Mouse (Mus musculus) midbrain, postnatal 0 days (tissue): ENCODE data around the gene Snx14. TPM values are rescaled to one million over a fixed set of nuclear protein-coding genes. Genes with fewer than 3 reads are reported as not detected.

Experiments used
- ATAC-seq: fragments of 200-750 bp; cut with Nextera tagmentation; 2 replicates; pipeline ENCODE4 v1.8.0; 2017; ENCODE audit warnings: moderate number of reproducible peaks, mild to moderate bottlenecking, moderate TSS enrichment, moderate library complexity; ENCODE audit not compliant: low FRiP score
- DNase-seq: peaks from one replicate; pipeline ENCODE4 v3.0.0-alpha.2; 2015; ENCODE audit warnings: low spot score
- H3K27ac ChIP-seq: fragments of 300-500 bp; sonication (generic); 2 replicates; pipeline ENCODE4 v1.5.1; 2014; ENCODE audit warnings: low read depth, mild to moderate bottlenecking, low read length, mixed read lengths
- H3K27me3 ChIP-seq: fragments of 300-500 bp; sonication (generic); 2 replicates; pipeline ENCODE4 v1.6.1; 2014; ENCODE audit warnings: low read length, control low read depth, mixed read lengths; ENCODE audit not compliant: insufficient read depth
- H3K36me3 ChIP-seq: fragments of 300-500 bp; sonication (generic); 2 replicates; pipeline ENCODE4 v1.6.1; 2014; ENCODE audit warnings: low read length, control low read depth, mixed read lengths; ENCODE audit not compliant: insufficient read depth
- H3K4me1 ChIP-seq: fragments of 300-500 bp; sonication (generic); 2 replicates; pipeline ENCODE4 v1.6.1; 2014; ENCODE audit warnings: mild to moderate bottlenecking, control low read depth, antibody characterized with exemption, low read length, mixed read lengths; ENCODE audit not compliant: insufficient read depth
- H3K4me2 ChIP-seq: fragments of 300-500 bp; sonication (generic); 2 replicates; pipeline ENCODE4 v1.6.1; 2014; ENCODE audit warnings: low read depth, mild to moderate bottlenecking, low read length, mixed read lengths; ENCODE audit not compliant: poor library complexity, severe bottlenecking
- H3K4me3 ChIP-seq: fragments of 300-500 bp; sonication (generic); 2 replicates; pipeline ENCODE4 v1.5.1; 2014; ENCODE audit warnings: low read depth, mild to moderate bottlenecking, low read length, moderate library complexity
- H3K9ac ChIP-seq: fragments of 300-500 bp; sonication (generic); replicated peaks from 2 replicates; pipeline ENCODE4 v1.6.1; 2014; ENCODE audit warnings: mild to moderate bottlenecking, low read length, moderate library complexity, mixed read lengths; ENCODE audit not compliant: poor library complexity, severe bottlenecking
- H3K9me3 ChIP-seq: fragments of 300-500 bp; sonication (generic); 2 replicates; pipeline ENCODE4 v1.6.1; 2016; ENCODE audit warnings: low read length, control low read depth
- CTCF ChIP-seq: IDR thresholded peaks from 2 replicates; pipeline ENCODE4 v1.5.1; 2016; ENCODE audit warnings: antibody characterized with exemption, mild to moderate bottlenecking
- WGBS: fragments of 180-500 bp; shearing (Covaris S2); extraction: QIAGEN DNeasy Blood & Tissue Kit; methylation state at CpG from one replicate; pipeline ENCODE4 v1.1.7; 2014; 5-methylcytosine and 5-hydroxymethylcytosine counted together
- polyA plus RNA-seq: library from polyadenylated mRNA; unstranded; fragments of >200 nt; fragmentation: Nextera tagmentation; extraction: Ambion mirVana; gene quantifications from 2 replicates; pipeline ENCODE4 v1.2.1, GENCODE M21; 2015
- total RNA-seq: library from RNA; depleted of rRNA; stranded (reverse); fragments of >200 nt; gene quantifications from 2 replicates; pipeline ENCODE4 v1.2.3, GENCODE M21; 2014

The Snx14 gene
- total and polyA plus RNA-seq, 2 experiments from 2014 or later = 28.6 to 43.0 TPM

GRCm38 (mm10) chr9:88380076-88380475, 58.7 kb downstream of the Snx14 start:
- 81% methylated on average over 7 of the region's 7 CpGs for WGBS
- Histone ChIP-seq H3K4me3 (no peak overlapping the region), H3K27me3 (no peaks in the 10 kb centered on the region)

GRCm38 (mm10) chr9:88379057-88379456, 59.7 kb downstream of the Snx14 start:
- Histone ChIP-seq H3K9me3 (no peaks in the 10 kb centered on the region), H3K36me3 (peaks cover 33% of the 10 kb centered on the region), H3K4me2 (no peak overlapping the region), H3K27ac (no peak overlapping the region), H3K27me3 (no peaks in the 10 kb centered on the region), H3K4me3 (no peak overlapping the region), H3K9ac (no peak overlapping the region), H3K4me1 (no peaks in the 10 kb centered on the region)
- no peak for TF ChIP-seq CTCF
- ATAC-seq (no peak), DNase-seq (no peak)
- WGBS = 77% methylated on average over 3 of the region's 3 CpGs

More at GRCm38 (mm10) chr9:88380076-88380475, 58.7 kb downstream of the Snx14 start:
- TF ChIP-seq CTCF = no peak
- H3K9me3 ChIP-seq = no peaks in the 10 kb centered on the region
- no peak overlapping the region for H3K27ac ChIP-seq
- H3K9ac ChIP-seq = no peak overlapping the region
- H3K4me2 ChIP-seq = no peak overlapping the region
- H3K4me1 ChIP-seq = no peaks in the 10 kb centered on the region
- ATAC-seq (no peak), DNase-seq (no peak)
- H3K36me3 ChIP-seq = peaks cover 30% of the 10 kb centered on the region

- Histone ChIP-seq H3K27ac (no peak overlapping the region), H3K36me3 (peaks cover 26% of the 10 kb centered on the region), H3K9me3 (no peaks in the 10 kb centered on the region), H3K4me2 (no peak overlapping the region), H3K9ac (no peak overlapping the region), H3K4me3 (no peak overlapping the region), H3K4me1 (no peaks in the 10 kb centered on the region), H3K27me3 (no peaks in the 10 kb centered on the region)
- DNase-seq = no peak
- TF ChIP-seq CTCF = no peak
- 75% methylated on average over 5 of the region's 5 CpGs for WGBS
- no peak for ATAC-seq
These were observed 61.3 kb downstream of the Snx14 start for GRCm38 (mm10) chr9:88377483-88377882.

- no peaks in the 10 kb centered on the region for H3K9me3 ChIP-seq
- no peaks in the 10 kb centered on the region for H3K27me3 ChIP-seq
- H3K4me1 ChIP-seq = no peaks in the 10 kb centered on the region
- H3K9ac ChIP-seq = no peak overlapping the region
- no peak for DNase-seq
- WGBS = 80% methylated on average over 2 of the region's 2 CpGs
- no peak overlapping the region for H3K27ac ChIP-seq
- ATAC-seq = no peak
- TF ChIP-seq CTCF = no peak
- peaks cover 11% of the 10 kb centered on the region; the same call in 1 of the 2 replicates for H3K36me3 ChIP-seq
- H3K4me3 ChIP-seq = no peak overlapping the region
- no peak overlapping the region for H3K4me2 ChIP-seq
These were observed 65.8 kb downstream of the Snx14 start for GRCm38 (mm10) chr9:88373001-88373400.

- Histone ChIP-seq H3K9ac (no peak overlapping the region), H3K27me3 (no peaks in the 10 kb centered on the region), H3K9me3 (no peaks in the 10 kb centered on the region), H3K4me3 (no peak overlapping the region), H3K4me1 (no peaks in the 10 kb centered on the region), H3K36me3 (peaks cover 9% of the 10 kb centered on the region; the same call in 1 of the 2 replicates), H3K27ac (no peak overlapping the region), H3K4me2 (no peak overlapping the region)
- no peak for TF ChIP-seq CTCF
- no peak for ATAC-seq
- 100% methylated on average over 2 of the region's 2 CpGs for WGBS
- DNase-seq = no peak
These were observed 67.6 kb downstream of the Snx14 start for GRCm38 (mm10) chr9:88371201-88371600.

GRCm38 (mm10) chr9:88369666-88370065, 69.1 kb downstream of the Snx14 start:
- no peak overlapping the region for H3K4me2 ChIP-seq
- peaks cover 6% of the 10 kb centered on the region; the same call in 1 of the 2 replicates for H3K36me3 ChIP-seq
- H3K9ac ChIP-seq = no peak overlapping the region
- no peaks in the 10 kb centered on the region for H3K27me3 ChIP-seq
- 92% methylated on average over 2 of the region's 2 CpGs for WGBS
- no peak overlapping the region for H3K4me3 ChIP-seq
- DNase-seq (peak; percentile 25), ATAC-seq (no peak)
- no peaks in the 10 kb centered on the region for H3K9me3 ChIP-seq
- H3K4me1 ChIP-seq = no peaks in the 10 kb centered on the region
- TF ChIP-seq CTCF = no peak
- H3K27ac ChIP-seq = no peak overlapping the region
